Mouse (Mus musculus) E14TG2a.4 (cell line): ENCODE measurements at regions not wholly inside any gene's neighbourhood (a gene's known extent, or its start where the extent isn't known, plus 50 kb on each side); places are given as distances from the start of the nearest gene placed in this dataset.

Experiments used
- CTCF ChIP-seq: conservative IDR thresholded peaks from 2 replicates; pipeline ENCODE4 v1.5.1; 2014; ENCODE audit warnings: low read length
- POU5F1 ChIP-seq: IDR thresholded peaks from 2 replicates; pipeline ENCODE4 v1.6.1; 2014; ENCODE audit warnings: low read length, borderline replicate concordance

DNA sequence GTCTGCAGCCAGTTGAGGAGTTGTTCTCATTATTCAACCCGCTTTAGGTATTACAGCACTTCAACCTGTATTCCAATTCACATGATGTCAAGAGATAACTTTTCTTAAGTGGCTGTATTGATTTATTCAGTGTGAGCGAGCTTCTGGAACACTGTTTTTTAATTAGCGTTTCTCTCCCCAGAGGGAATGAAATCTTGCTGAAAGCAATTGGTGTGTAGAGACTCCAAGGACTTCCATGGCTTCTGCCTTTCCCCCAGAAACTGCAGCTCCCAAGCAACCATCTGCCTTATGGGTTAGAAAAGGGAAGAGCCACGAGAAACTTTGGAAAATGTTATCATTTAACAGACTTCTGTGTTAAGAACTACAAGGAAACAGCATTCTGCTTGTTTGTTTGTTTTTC lies 121.4 kb downstream of the Rassf9 start:
- TF ChIP-seq CTCF, result no peak
- TF ChIP-seq POU5F1, result no peak
